Mouse (Mus musculus) T-helper 17 cell (primary cell): ENCODE measurements around the gene Dnajc6.

Experiments used
- in situ Hi-C, 2 experiments: fragments of 300-600 bp; cut with MboI, MseI; formaldehyde crosslinking; loops; 1 replicate in 1 of 2; 2 replicates in 1 of 2; pipeline ENCODE4 v1.15.1; 2025; ENCODE audit warnings: high pct_unique_total_duplicates in 2 of 2

Gene Dnajc6

GRCm38 (mm10) chr4:101669161-101669560 is 172.7 kb downstream of the Dnajc6 start:
- in situ Hi-C loops, result loop anchor here in 1 of 2 experiments (25.0 kb wide), 1 partner anchor 993 kb away; no protein-coding TSS in a partner anchor

GRCm38 (mm10) chr4:101669811-101670210 is 173.4 kb downstream of the Dnajc6 start:
- in situ Hi-C loops, result loop anchor here (5.0 to 25.0 kb wide), 2 partner anchors 332 to 992 kb away; no protein-coding TSS in a partner anchor

GRCm38 (mm10) chr4:101674790-101675189 is 178.3 kb downstream of the Dnajc6 start:
- in situ Hi-C loops, result loop anchor here (5.0 to 25.0 kb wide), 2 partner anchors 328 to 988 kb away; no protein-coding TSS in a partner anchor

- in situ Hi-C loops, result no loop called here
These were observed 179.3 kb downstream of the Dnajc6 start for GRCm38 (mm10) chr4:101675726-101676125.

- in situ Hi-C loops, result no loop called here
These were observed 186.2 kb downstream of the Dnajc6 start for GRCm38 (mm10) chr4:101682620-101683019.

- in situ Hi-C loops, result no loop called here
These were observed 186.6 kb downstream of the Dnajc6 start for GRCm38 (mm10) chr4:101683086-101683485.

GRCm38 (mm10) chr4:101684821-101685220 is 188.4 kb downstream of the Dnajc6 start:
- in situ Hi-C loops, result no loop called here

GRCm38 (mm10) chr4:101686227-101686810 is 189.9 kb downstream of the Dnajc6 start:
- in situ Hi-C loops, result no loop called here

- in situ Hi-C loops, result no loop called here
These were observed 192.8 kb downstream of the Dnajc6 start for GRCm38 (mm10) chr4:101689241-101689640.

- in situ Hi-C loops, result loop anchor here in 1 of 2 experiments (10.0 kb wide), 1 partner anchor 1725 kb away; no protein-coding TSS in a partner anchor
These were observed 193.2 kb downstream of the Dnajc6 start for GRCm38 (mm10) chr4:101689645-101690044.
